Mouse (Mus musculus) intestine, embryonic 16.5 days (tissue): ENCODE measurements around the gene Lrp2bp. TPM values are rescaled to one million over a fixed set of nuclear protein-coding genes. Genes with fewer than 3 reads are reported as not detected.

Source experiments
- ATAC-seq: fragments of 200-750 bp; cut with Nextera tagmentation; 2 replicates; pipeline ENCODE4 v1.8.0; 2017; ENCODE audit warnings: moderate TSS enrichment, moderate library complexity
- H3K27ac ChIP-seq: fragments of 300-500 bp; sonication (generic); 2 replicates; pipeline ENCODE4 v1.5.1; 2014; ENCODE audit warnings: mild to moderate bottlenecking, low read length
- H3K27me3 ChIP-seq: fragments of 300-500 bp; sonication (generic); replicated peaks from 2 replicates; pipeline ENCODE4 v1.6.1; 2014; ENCODE audit warnings: low read length, control low read depth, mixed read lengths; ENCODE audit not compliant: control insufficient read depth, insufficient read depth
- H3K36me3 ChIP-seq: fragments of 300-500 bp; sonication (generic); 2 replicates; pipeline ENCODE4 v1.6.1; 2014; ENCODE audit warnings: low read length, control low read depth; ENCODE audit not compliant: control insufficient read depth, insufficient read depth
- H3K4me1 ChIP-seq: fragments of 300-500 bp; sonication (generic); 2 replicates; pipeline ENCODE4 v1.6.1; 2014; ENCODE audit warnings: low read length, control low read depth, mixed read lengths; ENCODE audit not compliant: control insufficient read depth, insufficient read depth
- H3K4me2 ChIP-seq: fragments of 300-500 bp; sonication (generic); 2 replicates; pipeline ENCODE4 v1.6.1; 2014; ENCODE audit warnings: low read depth, low read length, control low read depth
- H3K4me3 ChIP-seq: fragments of 300-500 bp; sonication (generic); 2 replicates; pipeline ENCODE4 v1.5.1; 2014; ENCODE audit warnings: mild to moderate bottlenecking, low read length
- H3K9ac ChIP-seq: fragments of 300-500 bp; sonication (generic); 2 replicates; pipeline ENCODE4 v1.6.1; 2014; ENCODE audit warnings: low read depth, low read length
- H3K9me3 ChIP-seq: fragments of 300-500 bp; sonication (generic); 2 replicates; pipeline ENCODE4 v1.6.1; 2016; ENCODE audit warnings: low read length, control low read depth; ENCODE audit not compliant: control insufficient read depth
- WGBS: fragments of 180-500 bp; shearing (Covaris S2); extraction: QIAGEN DNeasy Blood & Tissue Kit; methylation state at CpG from one replicate; pipeline ENCODE4 v1.1.7; 2014; 5-methylcytosine and 5-hydroxymethylcytosine counted together
- polyA plus RNA-seq: library from polyadenylated mRNA; unstranded; fragments of >200 nt; fragmentation: Nextera tagmentation; extraction: Ambion mirVana; gene quantifications from 2 replicates; pipeline ENCODE4 v1.2.1, GENCODE M21; 2015

Lrp2bp gene
- polyA plus RNA-seq, 1 experiment from 2014 or later: 0.38 TPM

DNA sequence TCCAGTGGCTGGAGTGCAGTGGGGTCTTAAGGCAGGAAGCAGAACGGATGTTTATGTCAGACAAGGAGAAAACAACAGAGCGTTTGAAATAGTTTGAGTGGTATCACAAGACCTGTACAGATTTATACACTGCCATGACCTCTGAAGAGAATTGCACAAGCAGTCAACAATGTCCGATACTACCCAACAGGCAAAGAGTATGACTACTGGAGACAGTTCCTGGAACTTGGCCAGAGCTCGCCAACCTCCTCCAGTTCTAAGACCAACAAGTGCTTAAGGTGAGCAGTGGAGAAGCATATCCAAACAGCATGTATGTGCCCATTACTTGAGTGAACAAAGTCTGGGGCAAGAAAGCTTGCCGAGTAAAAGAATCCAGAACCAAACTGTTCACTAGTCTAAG lies 76.1 kb downstream of the Lrp2bp start:
- no peak overlapping the region for H3K9ac ChIP-seq
- no peaks in the 10 kb centered on the region for H3K9me3 ChIP-seq
- H3K27ac ChIP-seq: no peak overlapping the region
- no peaks in the 10 kb centered on the region for H3K4me1 ChIP-seq
- 87% methylated on average over 5 of the region's 5 CpGs for whole genome bisulfite sequencing
- no peak overlapping the region for H3K4me2 ChIP-seq
- H3K4me3 ChIP-seq: no peak overlapping the region
- ATAC-seq: no peak
- H3K27me3 ChIP-seq: no peaks in the 10 kb centered on the region
- H3K36me3 ChIP-seq: no peaks in the 10 kb centered on the region

DNA sequence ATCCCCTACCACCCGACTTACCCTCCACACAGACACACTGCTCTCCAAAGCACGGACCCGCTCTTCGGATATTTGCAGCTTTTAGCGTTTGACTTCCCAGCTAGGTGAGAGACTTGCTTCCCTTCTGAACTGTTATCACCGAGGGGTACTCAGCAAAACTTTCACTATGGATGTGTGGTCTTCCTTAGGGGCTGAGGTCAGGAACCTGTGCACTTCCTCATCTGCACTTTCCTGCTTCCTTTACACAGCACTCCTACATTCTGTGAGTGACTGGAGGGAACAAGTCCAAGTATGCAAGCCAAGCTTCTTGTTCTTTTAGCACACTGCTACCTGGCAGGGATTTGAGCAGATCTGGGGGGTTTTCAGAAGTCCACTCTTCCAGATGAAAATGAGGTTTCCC lies 79.8 kb downstream of the Lrp2bp start:
- Histone ChIP-seq H3K36me3 (no peaks in the 10 kb centered on the region), H3K9me3 (no peaks in the 10 kb centered on the region), H3K9ac (no peak overlapping the region), H3K27ac (no peak overlapping the region), H3K4me1 (no peaks in the 10 kb centered on the region), H3K4me2 (no peak overlapping the region), H3K4me3 (no peak overlapping the region), H3K27me3 (no peaks in the 10 kb centered on the region)
- no peak for ATAC-seq
- WGBS: 80% methylated on average over 6 of the region's 6 CpGs

Other genes with a start within 250 kb of the Lrp2bp start
- 94.0 and 97.7 TPM in 2 replicates for gene Pdlim3, start 113.8 kb upstream of the Lrp2bp start, polyA plus RNA-seq
- gene Ccdc110, start 64.7 kb upstream of the Lrp2bp start, polyA plus RNA-seq: not detected in 2 replicates
- gene 1700029J07Rik, start 24.1 kb upstream of the Lrp2bp start, polyA plus RNA-seq: 2.2 and 2.4 TPM in 2 replicates
- gene Ufsp2, start 23.8 kb upstream of the Lrp2bp start, polyA plus RNA-seq: 78.0 and 83.1 TPM in 2 replicates
- 31.7 and 43.8 TPM in 2 replicates for gene Ankrd37, start 6.4 kb downstream of the Lrp2bp start, polyA plus RNA-seq
- gene Cfap97, start 152.5 kb downstream of the Lrp2bp start, polyA plus RNA-seq: 15.0 and 17.1 TPM in 2 replicates
- gene Snx25, start 152.9 kb downstream of the Lrp2bp start, polyA plus RNA-seq: 5.9 and 7.6 TPM in 2 replicates
- 360 and 397 TPM in 2 replicates for gene Slc25a4, start 212.0 kb downstream of the Lrp2bp start, polyA plus RNA-seq